ENCODE assay signal across 9 mouse cellular contexts in the genomic region with DNA sequence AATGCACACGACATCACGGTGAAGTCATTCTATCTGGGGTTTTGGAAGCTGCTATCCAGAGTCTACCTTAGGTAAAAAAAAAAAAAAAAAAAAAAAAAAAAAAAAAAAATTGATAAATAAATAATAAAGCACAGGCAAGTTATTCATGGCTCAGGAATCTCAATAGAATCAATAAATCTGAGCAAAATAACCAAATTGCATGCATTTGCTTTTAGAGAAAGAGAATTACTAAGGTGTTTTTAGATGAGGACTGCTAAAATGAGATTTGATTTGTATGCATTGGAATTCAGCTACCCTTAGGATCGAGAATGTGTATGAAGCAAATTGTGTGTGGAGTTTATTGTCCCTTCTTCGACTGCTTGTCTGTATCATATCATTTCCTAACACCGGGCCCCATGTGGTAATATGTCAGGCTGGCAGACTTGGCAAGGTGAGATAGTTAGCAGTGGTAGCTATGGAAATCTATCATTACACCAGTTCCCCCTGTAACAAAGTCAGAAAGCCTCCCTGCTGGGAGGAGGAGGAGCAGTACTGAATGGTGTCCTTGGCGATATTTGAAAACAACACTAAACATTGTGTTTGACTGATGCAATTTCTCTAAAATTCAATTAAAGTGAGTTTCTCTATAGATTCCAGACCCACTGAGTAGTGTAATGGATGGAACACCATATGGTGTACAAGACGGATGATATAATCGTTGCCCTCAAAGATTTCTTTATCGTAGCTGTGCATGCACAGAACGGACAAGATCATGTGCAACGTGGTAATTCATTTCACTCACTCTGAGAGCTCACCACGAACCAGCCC. TPM values are rescaled to one million over a fixed set of nuclear protein-coding genes. Genes with fewer than 3 reads are reported as not detected.
A peak's percentile ranks its signal among the peaks of the same experiment; 100 is the strongest.
DNase-seq lines count a peak whose midpoint lies in the region; ATAC-seq and TF ChIP-seq lines count a peak whose summit lies in the region.
"Had no signal": no experiment of that assay in that cellular context is flagged by ENCODE, and none has a peak within 500 bp of the region (broad histone marks: within the 10 kb centered on the region; RNA-seq: fewer than 3 reads in every experiment).

No protein-coding gene starts in this region.

- H3K9ac ChIP-seq in MEL (ENCODE audit: control insufficient read depth, low read depth, low read length, poor library complexity, severe bottlenecking), result peak overlapping the region; percentile 66

- TF ChIP-seq EP300 in MEL (IDR thresholded peaks at IDR 0.05; ENCODE audit: low read depth in 1 of 2, low read length in 2 of 2), result peak; percentile 42 to 72

- ATAC-seq in megakaryocyte progenitor cell, adult 5-6 weeks (replicated peaks; ENCODE audit: poor library complexity), result peak; percentile 63

- no peaks in the 10 kb centered on the region for H3K27me3 ChIP-seq in heart, embryonic 10.5 days (ENCODE audit: insufficient read depth, poor library complexity, severe bottlenecking)
- no peaks in the 10 kb centered on the region for H3K27me3 ChIP-seq in MEL (ENCODE audit: control insufficient read depth in 1 of 2, insufficient read depth in 2 of 2, low read length in 2 of 2)
- H3K27me3 ChIP-seq in hindbrain, embryonic 10.5 days (ENCODE audit: insufficient read depth, poor library complexity, severe bottlenecking), result no peaks in the 10 kb centered on the region

- DNase-seq in heart, embryonic 10.5 days (ENCODE audit: low spot score), result no peak
- no peak for DNase-seq in heart, adult 9 months (ENCODE audit: low spot score in 2 of 2)
- peak; percentile 81 for DNase-seq in MEL (ENCODE audit: low read depth, low spot score)
- DNase-seq in hindbrain, embryonic 10.5 days (ENCODE audit: low spot score), result no peak
- DNase-seq in left cerebral cortex, postnatal 36 days (ENCODE audit: low spot score in 2 of 2), result no peak
- DNase-seq in adrenal gland, postnatal 25 days, result no peak
- DNase-seq in right cerebral cortex, postnatal 4 days, result no peak

- H3K4me3 ChIP-seq in heart, embryonic 10.5 days, result peak overlapping the region; percentile 84; the same call in 1 of the 2 replicates
- H3K4me3 ChIP-seq in MEL (ENCODE audit: control insufficient read depth in 1 of 2, insufficient read depth in 1 of 2, low read depth in 2 of 2, low read length in 2 of 2), result peak overlapping the region; percentile 61 to 74
- peak overlapping the region; percentile 82 for H3K4me3 ChIP-seq in hindbrain, embryonic 10.5 days

- no peak for TF ChIP-seq RAD21 in MEL (IDR thresholded peaks at IDR 0.05; ENCODE audit: low read depth, low read length)

- peak overlapping the region; percentile 95; the same call in 1 of the 2 replicates for H3K27ac ChIP-seq in heart, embryonic 10.5 days
- H3K27ac ChIP-seq in MEL (ENCODE audit: control insufficient read depth, low read depth, low read length), result peak overlapping the region; percentile 22
- H3K27ac ChIP-seq in hindbrain, embryonic 10.5 days, result no peak overlapping the region

- H3K79me2 ChIP-seq in MEL (ENCODE audit: control insufficient read depth, insufficient read depth, low read length, poor library complexity), result peaks cover 5% of the 10 kb centered on the region; the same call in 1 of the 2 replicates

- TF ChIP-seq POLR2A in MEL (IDR thresholded peaks at IDR 0.05; ENCODE audit: control insufficient read depth in 1 of 2, insufficient read depth in 1 of 2, low read depth in 1 of 2, low read length in 2 of 2, poor library complexity in 1 of 2), result no peak

- peaks cover 7% of the 10 kb centered on the region for H3K36me3 ChIP-seq in heart, embryonic 10.5 days
- peaks cover 0 to 20% of the 10 kb centered on the region in 2 experiments; a peak in 2 of 4 replicates for H3K36me3 ChIP-seq in MEL (ENCODE audit: control insufficient read depth in 1 of 2, insufficient read depth in 2 of 2, low read length in 2 of 2)
- 0 out of 2 replicates have a peak, but pooled peaks cover 4% of the 10 kb centered on the region for H3K36me3 ChIP-seq in hindbrain, embryonic 10.5 days

- 67% methylated on average over 12 of the region's 12 CpGs for WGBS in heart, embryonic 10.5 days
- WGBS in hindbrain, embryonic 10.5 days, result 69% methylated on average over 12 of the region's 12 CpGs

- intact Hi-C loops in left cerebral cortex, postnatal 36 days (cut with DNase I), result no loop called here

- H3K9me3 ChIP-seq in heart, embryonic 10.5 days, result no peaks in the 10 kb centered on the region
- H3K9me3 ChIP-seq in MEL (replicated peaks; ENCODE audit: insufficient read depth, low read length), result no peaks in the 10 kb centered on the region
- H3K9me3 ChIP-seq in hindbrain, embryonic 10.5 days, result no peaks in the 10 kb centered on the region

- H3K4me1 ChIP-seq in heart, embryonic 10.5 days, result peaks cover 11% of the 10 kb centered on the region
- H3K4me1 ChIP-seq in MEL (ENCODE audit: control insufficient read depth in 1 of 2, insufficient read depth in 2 of 2, low read length in 2 of 2), result peaks cover 12 to 25% of the 10 kb centered on the region in 2 experiments
- peaks cover 12% of the 10 kb centered on the region for H3K4me1 ChIP-seq in hindbrain, embryonic 10.5 days (replicated peaks)

- TF ChIP-seq CTCF in MEL (IDR thresholded peaks at IDR 0.05 in 2 of 3, conservative IDR thresholded peaks at IDR 0.05 in 1 of 3; ENCODE audit: control insufficient read depth in 1 of 3, insufficient read depth in 1 of 3, low read depth in 2 of 3, low read length in 3 of 3, poor library complexity in 1 of 3, severe bottlenecking in 1 of 3), result no peak

TF ChIP-seq in MEL, 35 proteins besides CTCF, POLR2A, EP300 and RAD21 (continues in another document):
- TF ChIP-seq ZNF384 (IDR thresholded peaks at IDR 0.05; ENCODE audit: low read depth, low read length) (peak; percentile 77; the same call in 1 of the 2 replicates), ZKSCAN1 (IDR thresholded peaks at IDR 0.05; ENCODE audit: low read depth, low read length) (no peak), RCOR1 (IDR thresholded peaks at IDR 0.05; ENCODE audit: low read depth, low read length) (peak; percentile 35; the same call in 1 of the 2 replicates), SIN3A (IDR thresholded peaks at IDR 0.05; ENCODE audit: low read length) (peak; percentile 75; the same call in 1 of the 2 replicates), MEF2A (IDR thresholded peaks at IDR 0.05; ENCODE audit: extremely low read depth, insufficient replicate concordance, low read depth, low read length, poor library complexity, severe bottlenecking) (no peak), BHLHE40 (IDR thresholded peaks at IDR 0.05; ENCODE audit: borderline replicate concordance, low read depth, low read length) (peak; percentile 35; the same call in 1 of the 2 replicates), MYB (IDR thresholded peaks at IDR 0.05; ENCODE audit: low read depth, low read length) (0 out of 2 replicates have a peak, but pooled peaks have one; percentile 8), ELF1 (IDR thresholded peaks at IDR 0.05; ENCODE audit: low read depth, low read length) (peak; percentile 14; the same call in 1 of the 2 replicates), ETS1 (IDR thresholded peaks at IDR 0.05; ENCODE audit: low read depth, low read length) (peak; percentile 46; the same call in 1 of the 2 replicates), MXI1 (IDR thresholded peaks at IDR 0.05; ENCODE audit: low read depth, low read length) (peak; percentile 95), HCFC1 (IDR thresholded peaks at IDR 0.05; ENCODE audit: low read depth, low read length) (0 out of 2 replicates have a peak, but pooled peaks have one; percentile 36), TAL1 (IDR thresholded peaks at IDR 0.05; ENCODE audit: low read length) (peak; percentile 75)

RNA-seq across cellular contexts. Expression of a gene that starts 7.2 kb away (rescaled TPM):
- polyA plus RNA-seq in heart, embryonic 10.5 days (2016; fragmentation: Nextera tagmentation; extraction: Ambion mirVana), result 65.3 and 75.4 TPM in 2 replicates
- total RNA-seq in MEL (2012; rRNA removed), result 51.2 and 54.5 TPM in 2 replicates
- polyA plus RNA-seq in MEL (2012; ENCODE audit: insufficient read depth in 1 of 2, insufficient read length in 2 of 2, low read depth in 1 of 2, low replicate concordance in 2 of 2, missing spikeins in 1 of 2), result 10 to 100 TPM in 1 of 2 experiments, not detected in 1; 47.4 TPM
- polyA plus RNA-seq in hindbrain, embryonic 10.5 days (2016; fragmentation: Nextera tagmentation; extraction: Ambion mirVana), result 59.2 and 75.5 TPM in 2 replicates
- total RNA-seq in megakaryocyte progenitor cell, adult 5-6 weeks (2015), result 52.4 and 52.8 TPM in 2 replicates
- 40.4 and 54.5 TPM in 2 replicates for total RNA-seq in megakaryocyte progenitor cell, adult 5-6 weeks (2017)
- 10 to 100 TPM; 31.1 to 39.0 TPM for total RNA-seq in left cerebral cortex, postnatal 36 days (2021)
- total RNA-seq in adrenal gland, postnatal 25 days (2021), result 30.2 and 42.2 TPM in 2 replicates

RNA-seq across cellular contexts. Expression of a gene that starts 7.3 kb away (rescaled TPM):
- 0.82 and 0.85 TPM in 2 replicates for polyA plus RNA-seq in heart, embryonic 10.5 days (2016; fragmentation: Nextera tagmentation; extraction: Ambion mirVana)
- 0.03 and 0.04 TPM in 2 replicates for total RNA-seq in MEL (2012; rRNA removed)
- polyA plus RNA-seq in MEL (2012; ENCODE audit: insufficient read depth in 1 of 2, insufficient read length in 2 of 2, low read depth in 1 of 2, low replicate concordance in 2 of 2, missing spikeins in 1 of 2), result under 1 TPM in 1 of 2 experiments, not detected in 1; 0.39 TPM
- 1.1 and 1.7 TPM in 2 replicates for polyA plus RNA-seq in hindbrain, embryonic 10.5 days (2016; fragmentation: Nextera tagmentation; extraction: Ambion mirVana)
- not detected in 2 replicates for total RNA-seq in megakaryocyte progenitor cell, adult 5-6 weeks (2015)
- total RNA-seq in megakaryocyte progenitor cell, adult 5-6 weeks (2017), result not detected in 2 replicates
- total RNA-seq in left cerebral cortex, postnatal 36 days (2021), result 1 to 10 TPM; 2.3 to 2.5 TPM
- total RNA-seq in adrenal gland, postnatal 25 days (2021), result 1.8 and 1.9 TPM in 2 replicates
- total RNA-seq: neutrophil, adult 5-6 weeks had no signal

RNA-seq across cellular contexts. Expression of a gene that starts 10.6 kb away (rescaled TPM):
- 6.8 and 7.0 TPM in 2 replicates for polyA plus RNA-seq in heart, embryonic 10.5 days (2016; fragmentation: Nextera tagmentation; extraction: Ambion mirVana)
- total RNA-seq in MEL (2012; rRNA removed), result 7.3 and 8.5 TPM in 2 replicates
- 1 to 10 TPM in 1 of 2 experiments, not detected in 1; 8.6 TPM for polyA plus RNA-seq in MEL (2012; ENCODE audit: insufficient read depth in 1 of 2, insufficient read length in 2 of 2, low read depth in 1 of 2, low replicate concordance in 2 of 2, missing spikeins in 1 of 2)
- 5.5 and 8.8 TPM in 2 replicates for polyA plus RNA-seq in hindbrain, embryonic 10.5 days (2016; fragmentation: Nextera tagmentation; extraction: Ambion mirVana)
- total RNA-seq in megakaryocyte progenitor cell, adult 5-6 weeks (2015), result 5.6 and 7.9 TPM in 2 replicates
- total RNA-seq in megakaryocyte progenitor cell, adult 5-6 weeks (2017), result 7.9 and 9.7 TPM in 2 replicates
- 10 to 100 TPM; 15.5 to 17.5 TPM for total RNA-seq in left cerebral cortex, postnatal 36 days (2021)
- 9.9 and 14.3 TPM in 2 replicates for total RNA-seq in adrenal gland, postnatal 25 days (2021)

RNA-seq across cellular contexts. Expression of a gene that starts 58.1 kb away (rescaled TPM):
- polyA plus RNA-seq in heart, embryonic 10.5 days (2016; fragmentation: Nextera tagmentation; extraction: Ambion mirVana), result 24.3 and 24.6 TPM in 2 replicates
- total RNA-seq in MEL (2012; rRNA removed), result 19.0 and 23.4 TPM in 2 replicates
- 10 to 100 TPM in 1 of 2 experiments, not detected in 1; 32.2 TPM for polyA plus RNA-seq in MEL (2012; ENCODE audit: insufficient read depth in 1 of 2, insufficient read length in 2 of 2, low read depth in 1 of 2, low replicate concordance in 2 of 2, missing spikeins in 1 of 2)
- 16.9 and 22.8 TPM in 2 replicates for polyA plus RNA-seq in hindbrain, embryonic 10.5 days (2016; fragmentation: Nextera tagmentation; extraction: Ambion mirVana)
- 34.0 and 36.1 TPM in 2 replicates for total RNA-seq in megakaryocyte progenitor cell, adult 5-6 weeks (2015)
- 20.4 and 23.6 TPM in 2 replicates for total RNA-seq in megakaryocyte progenitor cell, adult 5-6 weeks (2017)
- 10 to 100 TPM; 31.0 to 33.7 TPM for total RNA-seq in left cerebral cortex, postnatal 36 days (2021)
- 75.7 and 94.0 TPM in 2 replicates for total RNA-seq in adrenal gland, postnatal 25 days (2021)
